Mouse (Mus musculus): ENCODE measurements around the gene Ces5a.

DNA sequence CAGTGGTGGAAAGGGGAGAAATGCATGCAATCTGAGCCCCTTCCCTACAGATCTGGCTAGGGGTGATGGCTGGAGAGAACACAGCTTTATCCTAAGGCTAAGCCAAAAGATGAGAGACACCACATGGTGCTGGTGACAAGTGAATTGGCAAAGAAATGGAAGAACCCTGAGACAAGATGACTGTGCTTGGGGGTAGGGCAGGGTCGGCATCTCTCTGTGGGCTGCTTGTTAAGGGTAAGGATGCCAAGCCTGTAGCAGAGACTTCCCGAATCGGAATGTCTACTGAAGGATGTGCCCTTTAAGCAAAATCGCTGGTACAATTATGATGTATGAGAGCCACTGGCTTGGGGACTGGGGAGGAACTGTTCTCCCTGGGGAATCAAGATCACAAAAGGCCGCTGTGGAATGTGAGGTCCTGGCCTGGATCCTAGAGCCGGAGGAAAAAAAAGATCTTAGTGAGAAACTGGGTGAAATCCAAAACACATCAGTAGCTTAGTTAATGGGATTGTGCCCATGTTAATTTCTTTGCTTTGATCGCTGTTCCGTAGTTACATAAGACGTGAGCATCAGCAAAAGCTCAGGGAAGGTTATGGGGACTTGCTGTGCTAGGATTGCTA is 35.8 kb upstream of the Ces5a start:
- TF ChIP-seq CHD2 (IDR thresholded peaks at IDR 0.05; ENCODE audit: low read length) (no peak), E2F4 (IDR thresholded peaks at IDR 0.05; ENCODE audit: borderline replicate concordance, low read depth, low read length) (no peak), RAD21 (IDR thresholded peaks at IDR 0.05; ENCODE audit: low read depth, low read length) (no peak), EP300 (IDR thresholded peaks at IDR 0.05; ENCODE audit: low read depth in 1 of 2, low read length in 2 of 2) (no peak), NRF1 (IDR thresholded peaks at IDR 0.05; ENCODE audit: insufficient read depth, low read depth, low read length, poor library complexity, severe bottlenecking) (no peak)
